Mouse (Mus musculus) heart, postnatal 0 days (tissue): Measurements from ENCODE around the gene Cubn. TPM values are rescaled to one million over a fixed set of nuclear protein-coding genes. Genes with fewer than 3 reads are reported as not detected.

Source experiments
- ATAC-seq: fragments of 200-750 bp; cut with Nextera tagmentation; 2 replicates; pipeline ENCODE4 v1.8.0; 2017; ENCODE audit warnings: low read depth, moderate number of reproducible peaks, moderate library complexity; ENCODE audit not compliant: insufficient read depth
- DNase-seq: peaks from one replicate; pipeline ENCODE4 v3.0.0-alpha.2; 2016; ENCODE audit warnings: low spot score
- H3K27ac ChIP-seq: fragments of 300-500 bp; sonication (generic); 2 replicates; pipeline ENCODE4 v1.5.1; 2014; ENCODE audit warnings: low read depth, mild to moderate bottlenecking
- H3K27me3 ChIP-seq: fragments of 300-500 bp; sonication (generic); 2 replicates; pipeline ENCODE4 v1.6.1; 2014; ENCODE audit warnings: low read length, mixed read lengths; ENCODE audit not compliant: control insufficient read depth, insufficient read depth
- H3K36me3 ChIP-seq: fragments of 300-500 bp; sonication (generic); replicated peaks from 2 replicates; pipeline ENCODE4 v1.6.1; 2014; ENCODE audit warnings: low read length, mixed read lengths; ENCODE audit not compliant: control insufficient read depth, insufficient read depth
- H3K4me1 ChIP-seq: fragments of 300-500 bp; sonication (generic); 2 replicates; pipeline ENCODE4 v1.6.1; 2014; ENCODE audit warnings: antibody characterized with exemption; ENCODE audit not compliant: control insufficient read depth, insufficient read depth
- H3K4me2 ChIP-seq: fragments of 300-500 bp; sonication (generic); 2 replicates; pipeline ENCODE4 v1.6.1; 2014; ENCODE audit warnings: low read depth, mild to moderate bottlenecking, low read length, moderate library complexity
- H3K4me3 ChIP-seq: fragments of 300-500 bp; sonication (generic); 2 replicates; pipeline ENCODE4 v1.5.1; 2014; ENCODE audit warnings: low read depth, low read length
- H3K9ac ChIP-seq: fragments of 300-500 bp; sonication (generic); replicated peaks from 2 replicates; pipeline ENCODE4 v1.6.1; 2014; ENCODE audit warnings: low read depth, low read length, mixed read lengths
- H3K9me3 ChIP-seq: fragments of 300-500 bp; sonication (generic); replicated peaks from 2 replicates; pipeline ENCODE4 v1.6.1; 2016; ENCODE audit warnings: low read length; ENCODE audit not compliant: control insufficient read depth
- CTCF ChIP-seq: IDR thresholded peaks from 2 replicates; pipeline ENCODE4 v1.5.1; 2016; ENCODE audit warnings: antibody characterized with exemption, control low read depth, low read depth
- EP300 ChIP-seq: IDR thresholded peaks from 2 replicates; pipeline ENCODE4 v1.6.1; 2016; ENCODE audit warnings: antibody characterized with exemption, low read depth
- WGBS: fragments of 180-500 bp; shearing (Covaris S2); extraction: QIAGEN DNeasy Blood & Tissue Kit; methylation state at CpG from one replicate; pipeline ENCODE4 v1.1.7; 2014; 5-methylcytosine and 5-hydroxymethylcytosine counted together
- polyA plus RNA-seq: library from polyadenylated mRNA; unstranded; fragments of >200 nt; fragmentation: Nextera tagmentation; extraction: Ambion mirVana; gene quantifications from 2 replicates; pipeline ENCODE4 v1.2.1, GENCODE M21; 2015
- total RNA-seq: library from RNA; depleted of rRNA; stranded (reverse); fragments of >200 nt; gene quantifications from 2 replicates; pipeline ENCODE4 v1.2.3, GENCODE M21; 2014; ENCODE audit warnings: low replicate concordance

Cubn gene
- total and polyA plus RNA-seq, 2 experiments from 2014 or later, result 0.27 to 1.5 TPM

- 94% methylated on average over 1 of the region's 1 CpGs for WGBS
- no peak overlapping the region for H3K27ac ChIP-seq
- TF ChIP-seq CTCF, result no peak
- TF ChIP-seq EP300, result no peak
- H3K9me3 ChIP-seq, result no peaks in the 10 kb centered on the region
- ATAC-seq (no peak), DNase-seq (no peak)
- no peak overlapping the region for H3K4me2 ChIP-seq
- no peaks in the 10 kb centered on the region for H3K27me3 ChIP-seq
- no peak overlapping the region for H3K4me3 ChIP-seq
- H3K4me1 ChIP-seq, result no peaks in the 10 kb centered on the region
- no peak overlapping the region for H3K9ac ChIP-seq
- no peaks in the 10 kb centered on the region for H3K36me3 ChIP-seq
These were observed 139.4 kb downstream of the Cubn start for GRCm38 (mm10) chr2:13352112-13352728.

- DNase-seq, result no peak
- no peak overlapping the region for H3K4me3 ChIP-seq
- H3K9ac ChIP-seq, result no peak overlapping the region
- WGBS, result 58% methylated on average over 7 of the region's 7 CpGs
- H3K9me3 ChIP-seq, result no peaks in the 10 kb centered on the region
- no peaks in the 10 kb centered on the region for H3K36me3 ChIP-seq
- no peak for TF ChIP-seq CTCF
- no peak for TF ChIP-seq EP300
- H3K27me3 ChIP-seq, result no peaks in the 10 kb centered on the region
- H3K27ac ChIP-seq, result no peak overlapping the region
- ATAC-seq, result no peak
- H3K4me1 ChIP-seq, result no peaks in the 10 kb centered on the region
- H3K4me2 ChIP-seq, result no peak overlapping the region
These were observed 149.2 kb downstream of the Cubn start for GRCm38 (mm10) chr2:13342325-13342926.

DNA sequence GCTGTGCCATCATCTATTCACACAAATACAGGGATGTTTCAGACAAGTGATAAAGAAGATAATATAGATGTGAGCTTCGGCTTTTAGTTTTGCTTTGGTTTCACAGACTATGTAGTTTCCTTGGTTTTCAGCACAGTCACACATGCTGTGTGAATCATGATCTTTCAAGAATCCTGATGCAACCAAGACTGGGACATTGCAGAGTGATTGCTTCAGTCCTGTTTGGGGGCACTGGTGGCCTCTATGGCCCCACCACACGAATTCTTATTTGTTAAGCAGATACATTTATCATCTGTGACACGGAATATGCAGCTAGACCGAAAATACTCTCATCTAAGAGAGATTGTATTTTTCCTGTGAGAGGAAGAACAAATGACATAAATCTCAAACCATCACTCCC is 156.2 kb downstream of the Cubn start:
- H3K27me3 ChIP-seq, result no peaks in the 10 kb centered on the region

GRCm38 (mm10) chr2:13329754-13330417 is 161.7 kb downstream of the Cubn start:
- Histone ChIP-seq H3K27me3 (no peaks in the 10 kb centered on the region), H3K4me3 (no peak overlapping the region), H3K4me2 (no peak overlapping the region), H3K9me3 (no peaks in the 10 kb centered on the region), H3K36me3 (no peaks in the 10 kb centered on the region), H3K9ac (no peak overlapping the region), H3K27ac (peak overlapping the region; percentile 58), H3K4me1 (no peaks in the 10 kb centered on the region)
- ATAC-seq (no peak), DNase-seq (peak; percentile 32)
- TF ChIP-seq EP300 (peak; percentile 74), CTCF (no peak)
- WGBS, result 25% methylated on average over 4 of the region's 4 CpGs

More for the DNA sequence above, 156.2 kb downstream of the Cubn start:
- H3K9me3 ChIP-seq, result no peaks in the 10 kb centered on the region
- ATAC-seq, result no peak
- H3K36me3 ChIP-seq, result no peaks in the 10 kb centered on the region
- H3K27ac ChIP-seq, result no peak overlapping the region
- no peaks in the 10 kb centered on the region for H3K4me1 ChIP-seq
- TF ChIP-seq CTCF (no peak), EP300 (no peak)
- 64% methylated on average over 4 of the region's 4 CpGs for WGBS
- DNase-seq, result no peak
- no peak overlapping the region for H3K9ac ChIP-seq
- H3K4me3 ChIP-seq, result no peak overlapping the region
- H3K4me2 ChIP-seq, result no peak overlapping the region

- Histone ChIP-seq H3K9me3 (no peaks in the 10 kb centered on the region), H3K4me2 (no peak overlapping the region), H3K9ac (no peak overlapping the region), H3K36me3 (no peaks in the 10 kb centered on the region), H3K27me3 (no peaks in the 10 kb centered on the region), H3K4me1 (no peaks in the 10 kb centered on the region), H3K4me3 (no peak overlapping the region), H3K27ac (no peak overlapping the region)
- TF ChIP-seq EP300 (no peak), CTCF (no peak)
- ATAC-seq (no peak), DNase-seq (no peak)
- 75% methylated on average over 3 of the region's 3 CpGs for WGBS
These were observed 188.2 kb downstream of the Cubn start for GRCm38 (mm10) chr2:13303376-13303775.
